Mouse (Mus musculus) myocyte (in vitro differentiated cells): ENCODE results near the gene 4833427G06Rik. TPM values are rescaled to one million over a fixed set of nuclear protein-coding genes. Genes with fewer than 3 reads are reported as not detected.
"Not testable (repeated sequence)": the region's sequence is repeated elsewhere in the genome, so short reads cannot be mapped to it uniquely, and the experiment has no call there.

Source experiments
- H3K27me3 ChIP-seq: one replicate; pipeline ENCODE4 v1.6.1; 2011; ENCODE audit not compliant: control insufficient read depth, insufficient read depth, insufficient read length
- H3K36me3 ChIP-seq: one replicate; pipeline ENCODE4 v1.6.1; 2011; ENCODE audit not compliant: control insufficient read depth, insufficient read depth
- H3K4me2 ChIP-seq: one replicate; pipeline ENCODE4 v1.6.1; 2011; ENCODE audit warnings: low read depth, control low read depth
- H3K4me3 ChIP-seq: one replicate; pipeline ENCODE4 v1.5.1; 2011; ENCODE audit warnings: mild to moderate bottlenecking, control low read depth, moderate library complexity
- H3K79me2 ChIP-seq: one replicate; pipeline ENCODE4 v1.6.1; 2011; ENCODE audit not compliant: control insufficient read depth, insufficient read depth
- H3ac ChIP-seq: one replicate; pipeline ENCODE4 v1.6.1; 2011; ENCODE audit not compliant: control insufficient read depth, insufficient read length
- CEBPB ChIP-seq: IDR thresholded peaks from 2 replicates; pipeline ENCODE4 v1.6.1; 2011; ENCODE audit warnings: mild to moderate bottlenecking, moderate library complexity; ENCODE audit not compliant: poor library complexity, insufficient read depth, severe bottlenecking
- E2F4 ChIP-seq: IDR thresholded peaks from one replicate; pipeline ENCODE4 v1.6.1; 2011; ENCODE audit warnings: mild to moderate bottlenecking, control low read depth, moderate library complexity; ENCODE audit not compliant: insufficient read depth
- MAX ChIP-seq: IDR thresholded peaks from one replicate; pipeline ENCODE4 v1.6.1; 2011; ENCODE audit warnings: low read depth, mild to moderate bottlenecking, control low read depth
- MYOD1 ChIP-seq, 3 experiments: IDR thresholded peaks; one replicate each; pipeline ENCODE4 v1.6.1; 2011; ENCODE audit warnings: control low read depth in 2 of 3, low read depth in 2 of 3, mild to moderate bottlenecking in 2 of 3, moderate library complexity in 1 of 3; ENCODE audit not compliant: insufficient read length in 2 of 3, control insufficient read depth in 1 of 3
- MYOG ChIP-seq, 3 experiments: IDR thresholded peaks; one replicate each; pipeline ENCODE4 v1.6.1; 2011; ENCODE audit warnings: control low read depth in 2 of 3, low read depth in 2 of 3, mild to moderate bottlenecking in 2 of 3; ENCODE audit not compliant: insufficient read length in 2 of 3, control insufficient read depth in 1 of 3, insufficient read depth in 1 of 3
- POLR2A ChIP-seq: IDR thresholded peaks from one replicate; pipeline ENCODE4 v1.6.1; 2011; ENCODE audit warnings: low read depth, mild to moderate bottlenecking, control low read depth, moderate library complexity; ENCODE audit not compliant: insufficient read length
- POLR2AphosphoS2 ChIP-seq: IDR thresholded peaks from one replicate; pipeline ENCODE4 v1.6.1; 2011; ENCODE audit warnings: low read depth, control low read depth; ENCODE audit not compliant: insufficient read length
- REST ChIP-seq: IDR thresholded peaks from one replicate; pipeline ENCODE4 v1.6.1; 2011; ENCODE audit warnings: mild to moderate bottlenecking, control low read depth, moderate library complexity; ENCODE audit not compliant: insufficient read depth, insufficient read length
- SRF ChIP-seq: IDR thresholded peaks from one replicate; pipeline ENCODE4 v1.6.1; 2011; ENCODE audit warnings: low read depth; ENCODE audit not compliant: control insufficient read depth, insufficient read length
- TCF12 ChIP-seq: IDR thresholded peaks from one replicate; pipeline ENCODE4 v1.6.1; 2011; ENCODE audit warnings: mild to moderate bottlenecking, control low read depth; ENCODE audit not compliant: poor library complexity, insufficient read depth, severe bottlenecking
- TCF3 ChIP-seq: IDR thresholded peaks from one replicate; pipeline ENCODE4 v1.6.1; 2011; ENCODE audit warnings: low read depth, control low read depth; ENCODE audit not compliant: insufficient read length
- USF1 ChIP-seq: IDR thresholded peaks from one replicate; pipeline ENCODE4 v1.6.1; 2011; ENCODE audit warnings: low read depth, mild to moderate bottlenecking, control low read depth, moderate library complexity
- polyA plus RNA-seq: library from polyadenylated mRNA; unstranded; fragments of >200 nt; fragmentation: generic; extraction: Trizol; gene quantifications from one replicate; pipeline ENCODE4 v1.2.1, GENCODE M21; 2012; ENCODE audit warnings: missing spikeins

The 4833427G06Rik gene
- polyA plus RNA-seq, 1 experiment: 2.4 TPM

DNA sequence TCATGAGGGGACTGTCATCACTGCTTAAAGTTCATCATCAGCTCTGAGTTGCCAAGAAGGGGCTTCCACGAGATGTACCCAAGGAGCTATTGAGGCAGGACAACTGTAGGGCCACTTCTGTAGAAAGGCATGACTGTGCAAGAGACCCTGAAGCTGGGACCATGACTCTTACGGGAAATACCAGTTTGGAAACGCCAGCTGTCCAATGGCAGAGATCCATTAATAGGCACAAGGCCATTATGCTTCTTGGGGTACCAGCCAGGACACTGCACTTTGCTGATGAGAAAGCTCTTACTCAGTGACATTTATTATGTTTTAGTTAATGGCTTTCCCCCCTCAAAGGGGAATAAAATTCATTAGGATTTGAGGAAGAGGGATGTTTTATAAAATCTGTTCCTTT lies 38.8 kb upstream of the 4833427G06Rik start:
- Histone ChIP-seq H3K4me3 (no peak overlapping the region), H3K4me2 (no peak overlapping the region), H3K79me2 (no peaks in the 10 kb centered on the region), H3K27me3 (no peaks in the 10 kb centered on the region), H3ac (no peak overlapping the region), H3K36me3 (no peaks in the 10 kb centered on the region)
- no peak for TF ChIP-seq POLR2AphosphoS2
- no peak for TF ChIP-seq E2F4
- TF ChIP-seq SRF: no peak
- TF ChIP-seq CEBPB: no peak
- TF ChIP-seq POLR2A: no peak
- TF ChIP-seq MYOG (IDR thresholded peaks at IDR 0.05; ENCODE audit: control insufficient read depth in 1 of 3, insufficient read depth in 1 of 3, insufficient read length in 2 of 3, low read depth in 2 of 3): no peak
- no peak for TF ChIP-seq REST
- no peak for TF ChIP-seq MAX
- no peak for TF ChIP-seq USF1
- TF ChIP-seq MYOD1 (IDR thresholded peaks at IDR 0.05; ENCODE audit: control insufficient read depth in 1 of 3, insufficient read length in 2 of 3, low read depth in 2 of 3): no peak
- no peak for TF ChIP-seq TCF3
- TF ChIP-seq TCF12: no peak

DNA sequence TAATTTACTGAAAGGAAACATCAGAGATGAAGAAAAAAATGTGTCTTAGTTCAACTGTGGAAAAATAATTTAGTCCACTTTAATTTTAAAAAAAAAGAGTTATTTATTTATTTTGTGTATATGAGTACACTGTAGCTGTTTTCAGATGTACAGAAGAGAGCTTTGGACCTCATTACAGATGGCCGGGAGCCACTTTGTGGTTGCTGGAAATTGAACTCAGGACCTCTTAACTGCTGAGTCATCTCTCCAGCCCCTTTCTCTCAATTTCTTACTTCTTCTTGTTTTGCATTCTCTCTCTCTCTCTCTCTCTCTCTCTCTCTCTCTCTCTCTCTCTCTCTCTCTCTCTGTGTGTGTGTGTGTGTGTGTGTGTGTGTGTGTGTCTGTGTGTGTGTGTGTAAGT lies 37.5 kb upstream of the 4833427G06Rik start:
- H3K27me3 ChIP-seq, H3K4me3 ChIP-seq, H3K4me2 ChIP-seq, H3K36me3 ChIP-seq, H3ac ChIP-seq, H3K79me2 ChIP-seq: not testable (repeated sequence)

DNA sequence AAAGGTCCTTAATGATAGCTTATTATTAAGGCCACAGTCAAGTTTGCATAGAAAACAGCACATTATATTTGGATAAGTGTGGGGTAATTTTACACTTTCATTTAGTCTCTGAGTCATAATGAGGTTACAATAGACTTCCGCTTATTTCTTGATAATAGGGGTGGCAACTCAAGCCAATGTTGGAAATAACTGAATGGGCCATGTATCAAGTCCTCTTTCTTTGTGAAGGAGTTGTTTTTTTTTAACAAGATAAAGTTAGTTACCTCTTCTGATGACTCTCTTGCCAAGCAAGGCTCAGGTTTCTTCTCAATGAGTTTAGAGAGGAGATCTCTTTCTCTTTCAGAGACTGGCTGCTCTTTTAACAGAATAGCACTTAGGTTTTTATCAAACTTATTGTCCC lies 36.4 kb upstream of the 4833427G06Rik start:
- H3K4me3 ChIP-seq: no peak overlapping the region
- no peak overlapping the region for H3K4me2 ChIP-seq
- H3K27me3 ChIP-seq: no peaks in the 10 kb centered on the region
- no peaks in the 10 kb centered on the region for H3K36me3 ChIP-seq
- TF ChIP-seq POLR2AphosphoS2: no peak
- no peak for TF ChIP-seq MYOG (IDR thresholded peaks at IDR 0.05; ENCODE audit: control insufficient read depth in 1 of 3, insufficient read depth in 1 of 3, insufficient read length in 2 of 3, low read depth in 2 of 3)
- no peak for TF ChIP-seq MYOD1 (IDR thresholded peaks at IDR 0.05; ENCODE audit: control insufficient read depth in 1 of 3, insufficient read length in 2 of 3, low read depth in 2 of 3)
- no peak for TF ChIP-seq SRF
- TF ChIP-seq USF1: no peak
- no peak for TF ChIP-seq CEBPB
- no peak for TF ChIP-seq POLR2A
- no peak for TF ChIP-seq TCF12
- no peak for TF ChIP-seq TCF3
- no peak for TF ChIP-seq MAX
- no peak for TF ChIP-seq E2F4
- TF ChIP-seq REST: no peak
- H3K79me2 ChIP-seq: no peaks in the 10 kb centered on the region
- no peak overlapping the region for H3ac ChIP-seq

DNA sequence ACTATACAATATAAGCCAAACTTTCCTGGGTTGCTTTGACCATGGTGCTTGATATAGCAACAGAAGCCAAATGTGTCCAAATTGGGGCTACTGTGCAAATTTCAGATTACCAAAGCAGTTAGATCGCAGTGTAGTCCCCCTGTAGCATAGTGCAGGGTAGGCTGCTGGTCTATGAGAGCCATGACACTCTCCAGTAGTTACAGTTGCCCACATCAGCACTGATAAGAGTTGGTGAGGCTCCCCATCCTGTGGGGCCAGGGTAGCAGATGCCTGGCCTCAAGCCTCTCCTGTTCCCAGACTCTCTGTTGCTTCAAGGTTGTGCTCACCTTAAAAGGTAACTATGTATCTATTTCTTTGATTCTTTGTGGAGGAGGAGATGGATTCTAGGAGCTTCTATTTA lies 36.0 kb upstream of the 4833427G06Rik start:
- Histone ChIP-seq H3ac (no peak overlapping the region), H3K36me3 (no peaks in the 10 kb centered on the region), H3K4me3 (no peak overlapping the region), H3K27me3 (no peaks in the 10 kb centered on the region), H3K79me2 (no peaks in the 10 kb centered on the region), H3K4me2 (no peak overlapping the region)
- TF ChIP-seq TCF3: no peak
- TF ChIP-seq MAX: no peak
- TF ChIP-seq REST: no peak
- no peak for TF ChIP-seq POLR2AphosphoS2
- TF ChIP-seq MYOD1 (IDR thresholded peaks at IDR 0.05; ENCODE audit: control insufficient read depth in 1 of 3, insufficient read length in 2 of 3, low read depth in 2 of 3): no peak
- no peak for TF ChIP-seq POLR2A
- TF ChIP-seq MYOG (IDR thresholded peaks at IDR 0.05; ENCODE audit: control insufficient read depth in 1 of 3, insufficient read depth in 1 of 3, insufficient read length in 2 of 3, low read depth in 2 of 3): no peak
- no peak for TF ChIP-seq TCF12
- no peak for TF ChIP-seq E2F4
- TF ChIP-seq SRF: no peak
- TF ChIP-seq CEBPB: no peak
- TF ChIP-seq USF1: no peak

DNA sequence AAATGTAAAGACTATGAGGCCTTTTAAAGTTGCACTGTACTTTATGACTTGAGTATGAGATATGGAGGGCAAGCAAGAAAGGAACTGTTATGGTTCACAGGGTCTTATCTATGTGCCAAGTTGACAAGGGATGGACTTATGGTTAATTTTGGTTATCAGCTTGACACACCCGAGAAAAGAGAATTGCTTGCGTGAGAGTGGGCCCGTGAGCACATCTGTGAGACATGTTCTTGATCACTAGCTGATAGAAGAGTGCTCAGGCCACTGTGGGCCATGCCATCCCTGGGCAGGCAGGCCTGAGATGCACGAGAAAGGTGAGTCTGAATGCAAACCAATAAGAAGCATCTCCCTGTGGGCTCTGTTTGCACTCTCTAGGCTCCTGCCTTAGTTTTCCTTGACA lies 35.6 kb upstream of the 4833427G06Rik start:
- H3K4me2 ChIP-seq: no peak overlapping the region
- no peak overlapping the region for H3K4me3 ChIP-seq
- TF ChIP-seq REST: no peak
- no peak for TF ChIP-seq TCF3
- H3K79me2 ChIP-seq: no peaks in the 10 kb centered on the region
- no peaks in the 10 kb centered on the region for H3K27me3 ChIP-seq
- H3K36me3 ChIP-seq: no peaks in the 10 kb centered on the region
- H3ac ChIP-seq: no peak overlapping the region
